Mouse (Mus musculus) heart, embryonic 16.5 days (tissue): ENCODE results near the gene Megf6. TPM values are rescaled to one million over a fixed set of nuclear protein-coding genes. Genes with fewer than 3 reads are reported as not detected.

Experiments used
- ATAC-seq: fragments of 200-750 bp; cut with Nextera tagmentation; replicated peaks from 2 replicates; pipeline ENCODE4 v1.8.0; 2017; ENCODE audit warnings: moderate number of reproducible peaks; ENCODE audit not compliant: insufficient read depth, low FRiP score; ENCODE audit errors: extremely low read depth
- H3K27ac ChIP-seq: fragments of 300-500 bp; sonication (generic); 2 replicates; pipeline ENCODE4 v1.5.1; 2014; ENCODE audit warnings: mild to moderate bottlenecking, low read length, control low read depth, moderate library complexity
- H3K27me3 ChIP-seq: fragments of 300-500 bp; sonication (generic); 2 replicates; pipeline ENCODE4 v1.6.1; 2014; ENCODE audit warnings: low read length, mixed read lengths; ENCODE audit not compliant: control insufficient read depth, insufficient read depth
- H3K36me3 ChIP-seq: fragments of 300-500 bp; sonication (generic); 2 replicates; pipeline ENCODE4 v1.6.1; 2014; ENCODE audit not compliant: control insufficient read depth, insufficient read depth
- H3K4me1 ChIP-seq: fragments of 300-500 bp; sonication (generic); 2 replicates; pipeline ENCODE4 v1.6.1; 2014; ENCODE audit warnings: low read length, mixed read lengths; ENCODE audit not compliant: control insufficient read depth, insufficient read depth
- H3K4me2 ChIP-seq: fragments of 300-500 bp; sonication (generic); 2 replicates; pipeline ENCODE4 v1.6.1; 2014; ENCODE audit warnings: low read depth, mild to moderate bottlenecking, control low read depth, low read length
- H3K4me3 ChIP-seq: fragments of 300-500 bp; sonication (generic); 2 replicates; pipeline ENCODE4 v1.5.1; 2014; ENCODE audit warnings: mild to moderate bottlenecking, control low read depth, low read length
- H3K9ac ChIP-seq: fragments of 300-500 bp; sonication (generic); 2 replicates; pipeline ENCODE4 v1.6.1; 2014; ENCODE audit warnings: low read length, control low read depth
- H3K9me3 ChIP-seq: fragments of 300-500 bp; sonication (generic); replicated peaks from 2 replicates; pipeline ENCODE4 v1.6.1; 2016; ENCODE audit warnings: low read length; ENCODE audit not compliant: control insufficient read depth
- WGBS: fragments of 180-500 bp; shearing (Covaris S2); extraction: QIAGEN DNeasy Blood & Tissue Kit; methylation state at CpG from one replicate; pipeline ENCODE4 v1.1.7; 2014; 5-methylcytosine and 5-hydroxymethylcytosine counted together
- polyA plus RNA-seq: library from polyadenylated mRNA; unstranded; fragments of >200 nt; fragmentation: Nextera tagmentation; extraction: Ambion mirVana; gene quantifications from 2 replicates; pipeline ENCODE4 v1.2.1, GENCODE M21; 2015

Megf6 gene
- polyA plus RNA-seq, 1 experiment from 2014 or later: 33.8 TPM

- H3K4me2 ChIP-seq: peak overlapping the region; percentile 76
- ATAC-seq: no peak
- 2% methylated on average over 15 of the region's 15 CpGs for WGBS
- H3K4me1 ChIP-seq: peaks cover 13% of the 10 kb centered on the region
- no peak overlapping the region for H3K27ac ChIP-seq
- H3K9ac ChIP-seq: peak overlapping the region; percentile 37; the same call in 1 of the 2 replicates
- H3K4me3 ChIP-seq: peak overlapping the region; percentile 56
- no peaks in the 10 kb centered on the region for H3K9me3 ChIP-seq
- no peaks in the 10 kb centered on the region for H3K36me3 ChIP-seq
- peaks cover 49% of the 10 kb centered on the region for H3K27me3 ChIP-seq
These were observed 509 bp upstream of the Megf6 start for GRCm38 (mm10) chr4:154170021-154170420.

- WGBS: 2% methylated on average over 37 of the region's 37 CpGs
- Histone ChIP-seq H3K9me3 (no peaks in the 10 kb centered on the region), H3K27me3 (peaks cover 49% of the 10 kb centered on the region), H3K9ac (peak overlapping the region; percentile 52), H3K27ac (no peak overlapping the region), H3K4me1 (peaks cover 13% of the 10 kb centered on the region), H3K36me3 (no peaks in the 10 kb centered on the region), H3K4me2 (peak overlapping the region; percentile 76), H3K4me3 (peak overlapping the region; percentile 56)
- no peak; the same call in 1 of the 2 replicates for ATAC-seq
These were observed 811 bp downstream of the Megf6 start for GRCm38 (mm10) chr4:154171151-154171930.

- no peak for ATAC-seq
- Histone ChIP-seq H3K27ac (no peak overlapping the region), H3K9me3 (no peaks in the 10 kb centered on the region), H3K36me3 (no peaks in the 10 kb centered on the region), H3K4me2 (peak overlapping the region; percentile 76), H3K4me3 (peak overlapping the region; percentile 56), H3K9ac (peak overlapping the region; percentile 52), H3K4me1 (peaks cover 13% of the 10 kb centered on the region), H3K27me3 (peaks cover 49% of the 10 kb centered on the region)
- 32% methylated on average over 13 of the region's 13 CpGs for WGBS
These were observed 1.5 kb downstream of the Megf6 start for GRCm38 (mm10) chr4:154171931-154172604.

- Histone ChIP-seq H3K4me1 (no peaks in the 10 kb centered on the region), H3K27me3 (peaks cover 12% of the 10 kb centered on the region), H3K36me3 (no peaks in the 10 kb centered on the region), H3K9ac (no peak overlapping the region), H3K4me2 (no peak overlapping the region), H3K9me3 (no peaks in the 10 kb centered on the region), H3K4me3 (no peak overlapping the region), H3K27ac (no peak overlapping the region)
- 50% methylated on average over 8 of the region's 8 CpGs for WGBS
- peak; percentile 38; the same call in 1 of the 2 replicates for ATAC-seq
These were observed 6.7 kb downstream of the Megf6 start for GRCm38 (mm10) chr4:154177257-154177656.

- no peaks in the 10 kb centered on the region for H3K9me3 ChIP-seq
- no peak for ATAC-seq
- H3K4me3 ChIP-seq: no peak overlapping the region
- H3K4me2 ChIP-seq: no peak overlapping the region
- 0 out of 2 replicates have a peak, but pooled peaks cover 2% of the 10 kb centered on the region for H3K4me1 ChIP-seq
- no peaks in the 10 kb centered on the region for H3K27me3 ChIP-seq
- no peak overlapping the region for H3K9ac ChIP-seq
- no peaks in the 10 kb centered on the region for H3K36me3 ChIP-seq
- WGBS: 62% methylated on average over 7 of the region's 7 CpGs
- H3K27ac ChIP-seq: no peak overlapping the region
These were observed 10.5 kb downstream of the Megf6 start for GRCm38 (mm10) chr4:154181001-154181400.

GRCm38 (mm10) chr4:154183566-154183965, 13.0 kb downstream of the Megf6 start:
- Histone ChIP-seq H3K4me3 (no peak overlapping the region), H3K9ac (no peak overlapping the region), H3K4me1 (0 out of 2 replicates have a peak, but pooled peaks cover 2% of the 10 kb centered on the region), H3K9me3 (no peaks in the 10 kb centered on the region), H3K27ac (no peak overlapping the region), H3K27me3 (no peaks in the 10 kb centered on the region), H3K4me2 (no peak overlapping the region), H3K36me3 (no peaks in the 10 kb centered on the region)
- 42% methylated on average over 5 of the region's 5 CpGs for WGBS
- ATAC-seq: no peak; the same call in 1 of the 2 replicates

GRCm38 (mm10) chr4:154185001-154185400, 14.5 kb downstream of the Megf6 start:
- Histone ChIP-seq H3K27ac (no peak overlapping the region), H3K4me3 (no peak overlapping the region), H3K9me3 (no peaks in the 10 kb centered on the region), H3K36me3 (no peaks in the 10 kb centered on the region), H3K9ac (no peak overlapping the region), H3K4me2 (no peak overlapping the region), H3K27me3 (no peaks in the 10 kb centered on the region), H3K4me1 (0 out of 2 replicates have a peak, but pooled peaks cover 2% of the 10 kb centered on the region)
- WGBS: 65% methylated on average over 5 of the region's 5 CpGs
- no peak for ATAC-seq

GRCm38 (mm10) chr4:154186002-154186537, 15.5 kb downstream of the Megf6 start:
- Histone ChIP-seq H3K9ac (no peak overlapping the region), H3K27me3 (no peaks in the 10 kb centered on the region), H3K4me2 (no peak overlapping the region), H3K4me3 (no peak overlapping the region), H3K27ac (no peak overlapping the region), H3K9me3 (no peaks in the 10 kb centered on the region), H3K36me3 (no peaks in the 10 kb centered on the region), H3K4me1 (0 out of 2 replicates have a peak, but pooled peaks cover 2% of the 10 kb centered on the region)
- 52% methylated on average over 11 of the region's 11 CpGs for WGBS
- peak; percentile 37 for ATAC-seq

- no peak for ATAC-seq
- no peak overlapping the region for H3K4me3 ChIP-seq
- no peaks in the 10 kb centered on the region for H3K27me3 ChIP-seq
- H3K4me1 ChIP-seq: no peaks in the 10 kb centered on the region
- no peak overlapping the region for H3K9ac ChIP-seq
- WGBS: 46% methylated on average over 8 of the region's 8 CpGs
- H3K4me2 ChIP-seq: no peak overlapping the region
- H3K36me3 ChIP-seq: no peaks in the 10 kb centered on the region
- H3K27ac ChIP-seq: no peak overlapping the region
- H3K9me3 ChIP-seq: no peaks in the 10 kb centered on the region
These were observed 18.4 kb downstream of the Megf6 start for GRCm38 (mm10) chr4:154188948-154189347.
